Mouse (Mus musculus): ENCODE data around the gene Osgin1. TPM values are rescaled to one million over a fixed set of nuclear protein-coding genes. Genes with fewer than 3 reads are reported as not detected.

Gene Osgin1
- polyA plus RNA-seq, 1 experiment from 2014 or later: 57.9 TPM

DNA sequence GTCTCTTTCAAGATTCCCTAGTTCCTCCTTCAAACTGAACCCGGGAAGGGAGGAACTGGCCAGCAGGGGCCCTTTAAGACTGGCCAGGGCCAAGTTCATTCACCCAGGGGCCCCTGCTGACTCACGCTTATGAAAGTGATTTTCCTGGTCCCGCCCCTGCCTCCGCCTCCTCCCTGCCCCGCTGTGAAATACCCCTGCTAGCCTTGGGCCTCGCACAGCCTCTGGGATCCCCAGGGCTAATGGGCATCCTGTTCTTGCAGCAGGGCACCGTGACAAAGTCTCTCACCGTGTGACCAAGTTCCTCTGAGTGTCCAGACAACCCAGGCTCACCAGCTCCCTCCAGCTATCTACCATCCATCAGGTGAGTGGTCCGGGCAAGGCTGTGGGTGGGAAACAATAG lies 3.0 kb downstream of the Osgin1 start:
- Histone ChIP-seq H3K9me3 (replicated peaks; ENCODE audit: control insufficient read depth, low read length) (no peaks in the 10 kb centered on the region), H3K27me3 (ENCODE audit: control insufficient read depth, insufficient read depth, low read depth, low read length) (no peaks in the 10 kb centered on the region), H3K36me3 (ENCODE audit: control insufficient read depth, insufficient read depth) (no peaks in the 10 kb centered on the region), H3K4me3 (ENCODE audit: low read depth, low read length) (peak overlapping the region; percentile 58), H3K4me2 (ENCODE audit: low read depth, low read length) (peak overlapping the region; percentile 39), H3K9ac (ENCODE audit: low read depth, low read length) (peak overlapping the region; percentile 49), H3K4me1 (ENCODE audit: control insufficient read depth, low read depth, low read length) (peaks cover 11% of the 10 kb centered on the region), H3K27ac (ENCODE audit: low read length) (peak overlapping the region; percentile 66)
- WGBS (ENCODE audit: insufficient replicate concordance): 7% methylated on average over 9 of the region's 9 CpGs
- peak; percentile 65 for ATAC-seq (ENCODE audit: low read depth)

DNA sequence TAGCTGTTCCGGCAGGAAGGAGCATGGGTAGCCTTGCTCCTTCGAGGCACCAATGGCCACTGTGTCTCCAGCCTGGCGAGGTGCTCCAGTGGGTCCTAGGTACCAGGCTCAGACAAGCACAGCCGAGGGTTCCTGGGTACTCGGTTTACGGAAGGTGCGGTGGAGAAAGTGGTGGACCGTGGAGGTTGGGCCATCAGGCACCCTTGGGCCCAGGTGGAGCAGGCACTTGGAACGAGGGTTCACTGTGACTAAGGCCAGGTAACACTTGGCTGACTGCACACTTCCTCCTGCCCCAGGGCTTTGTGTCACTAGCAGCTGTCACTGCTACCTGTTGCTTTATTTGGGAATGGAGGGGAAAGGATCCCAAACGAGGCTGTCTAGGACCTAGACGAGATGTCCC lies 3.6 kb downstream of the Osgin1 start:
- Histone ChIP-seq H3K4me3 (ENCODE audit: low read depth, low read length) (peak overlapping the region; percentile 58), H3K36me3 (ENCODE audit: control insufficient read depth, insufficient read depth) (no peaks in the 10 kb centered on the region), H3K4me2 (ENCODE audit: low read depth, low read length) (peak overlapping the region; percentile 39), H3K27ac (ENCODE audit: low read length) (peak overlapping the region; percentile 66), H3K9me3 (replicated peaks; ENCODE audit: control insufficient read depth, low read length) (no peaks in the 10 kb centered on the region), H3K4me1 (ENCODE audit: control insufficient read depth, low read depth, low read length) (peaks cover 11% of the 10 kb centered on the region), H3K9ac (ENCODE audit: low read depth, low read length) (peak overlapping the region; percentile 49), H3K27me3 (ENCODE audit: control insufficient read depth, insufficient read depth, low read depth, low read length) (no peaks in the 10 kb centered on the region)
- WGBS (ENCODE audit: insufficient replicate concordance): 49% methylated on average over 11 of the region's 11 CpGs
- no peak for ATAC-seq (ENCODE audit: low read depth)

DNA sequence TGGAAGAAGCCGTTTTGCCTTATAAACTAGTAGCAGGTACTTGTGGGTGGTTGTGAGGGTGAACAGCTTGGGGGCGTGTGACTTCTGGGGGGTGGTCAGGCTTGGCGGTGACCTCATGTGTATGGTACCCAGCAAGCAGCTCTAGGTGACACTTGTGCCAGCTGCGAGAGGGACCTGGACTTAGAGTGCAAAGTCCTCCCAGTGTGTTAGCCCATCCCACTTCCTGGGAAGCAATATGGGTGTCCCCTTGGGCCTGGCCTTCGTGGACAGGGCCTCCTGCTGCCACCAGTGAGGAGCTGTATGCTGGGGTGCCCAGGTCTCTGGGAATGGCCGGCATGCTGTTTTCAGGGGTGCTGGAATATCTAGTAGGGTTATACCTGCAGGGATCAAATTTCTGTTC lies 5.0 kb downstream of the Osgin1 start:
- no peaks in the 10 kb centered on the region for H3K27me3 ChIP-seq (ENCODE audit: control insufficient read depth, insufficient read depth, low read depth, low read length)
- H3K4me3 ChIP-seq (ENCODE audit: low read depth, low read length): peak overlapping the region; percentile 58
- no peak for ATAC-seq (ENCODE audit: low read depth)
- H3K36me3 ChIP-seq (ENCODE audit: control insufficient read depth, insufficient read depth): peaks cover 8% of the 10 kb centered on the region
- H3K4me2 ChIP-seq (ENCODE audit: low read depth, low read length): peak overlapping the region; percentile 39
- peak overlapping the region; percentile 14; the same call in 1 of the 2 replicates for H3K9ac ChIP-seq (ENCODE audit: low read depth, low read length)
- peaks cover 11% of the 10 kb centered on the region for H3K4me1 ChIP-seq (ENCODE audit: control insufficient read depth, low read depth, low read length)
- no peaks in the 10 kb centered on the region for H3K9me3 ChIP-seq (replicated peaks; ENCODE audit: control insufficient read depth, low read length)
- H3K27ac ChIP-seq (ENCODE audit: low read length): peak overlapping the region; percentile 33; the same call in 1 of the 2 replicates
- WGBS (ENCODE audit: insufficient replicate concordance): 54% methylated on average over 6 of the region's 6 CpGs

- Histone ChIP-seq H3K4me2 (ENCODE audit: low read depth, low read length) (peak overlapping the region; percentile 39), H3K9ac (ENCODE audit: low read depth, low read length) (no peak overlapping the region; the same call in 1 of the 2 replicates), H3K27ac (ENCODE audit: low read length) (no peak overlapping the region)
Observed at GRCm38 (mm10) chr8:119439424-119439823, 5.5 kb downstream of the Osgin1 start.

GRCm38 (mm10) chr8:119439893-119440249 lies 5.9 kb downstream of the Osgin1 start:
- H3K4me3 ChIP-seq (ENCODE audit: low read depth, low read length): no peak overlapping the region
- H3K36me3 ChIP-seq (ENCODE audit: control insufficient read depth, insufficient read depth): peaks cover 11% of the 10 kb centered on the region
- peaks cover 8% of the 10 kb centered on the region for H3K4me1 ChIP-seq (ENCODE audit: control insufficient read depth, low read depth, low read length)
- no peaks in the 10 kb centered on the region for H3K9me3 ChIP-seq (replicated peaks; ENCODE audit: control insufficient read depth, low read length)
- peak overlapping the region; percentile 39 for H3K4me2 ChIP-seq (ENCODE audit: low read depth, low read length)
- no peaks in the 10 kb centered on the region for H3K27me3 ChIP-seq (ENCODE audit: control insufficient read depth, insufficient read depth, low read depth, low read length)
- H3K27ac ChIP-seq (ENCODE audit: low read length): no peak overlapping the region
- 62% methylated on average over 7 of the region's 7 CpGs for WGBS (ENCODE audit: insufficient replicate concordance)
- no peak for ATAC-seq (ENCODE audit: low read depth)
- H3K9ac ChIP-seq (ENCODE audit: low read depth, low read length): no peak overlapping the region

More at GRCm38 (mm10) chr8:119439424-119439823, 5.5 kb downstream of the Osgin1 start:
- H3K36me3 ChIP-seq (ENCODE audit: control insufficient read depth, insufficient read depth): peaks cover 11% of the 10 kb centered on the region
- H3K27me3 ChIP-seq (ENCODE audit: control insufficient read depth, insufficient read depth, low read depth, low read length): no peaks in the 10 kb centered on the region
- peaks cover 9% of the 10 kb centered on the region for H3K4me1 ChIP-seq (ENCODE audit: control insufficient read depth, low read depth, low read length)
- H3K9me3 ChIP-seq (replicated peaks; ENCODE audit: control insufficient read depth, low read length): no peaks in the 10 kb centered on the region
- 61% methylated on average over 2 of the region's 2 CpGs for WGBS (ENCODE audit: insufficient replicate concordance)
- H3K4me3 ChIP-seq (ENCODE audit: low read depth, low read length): peak overlapping the region; percentile 58
- ATAC-seq (ENCODE audit: low read depth): no peak

DNA sequence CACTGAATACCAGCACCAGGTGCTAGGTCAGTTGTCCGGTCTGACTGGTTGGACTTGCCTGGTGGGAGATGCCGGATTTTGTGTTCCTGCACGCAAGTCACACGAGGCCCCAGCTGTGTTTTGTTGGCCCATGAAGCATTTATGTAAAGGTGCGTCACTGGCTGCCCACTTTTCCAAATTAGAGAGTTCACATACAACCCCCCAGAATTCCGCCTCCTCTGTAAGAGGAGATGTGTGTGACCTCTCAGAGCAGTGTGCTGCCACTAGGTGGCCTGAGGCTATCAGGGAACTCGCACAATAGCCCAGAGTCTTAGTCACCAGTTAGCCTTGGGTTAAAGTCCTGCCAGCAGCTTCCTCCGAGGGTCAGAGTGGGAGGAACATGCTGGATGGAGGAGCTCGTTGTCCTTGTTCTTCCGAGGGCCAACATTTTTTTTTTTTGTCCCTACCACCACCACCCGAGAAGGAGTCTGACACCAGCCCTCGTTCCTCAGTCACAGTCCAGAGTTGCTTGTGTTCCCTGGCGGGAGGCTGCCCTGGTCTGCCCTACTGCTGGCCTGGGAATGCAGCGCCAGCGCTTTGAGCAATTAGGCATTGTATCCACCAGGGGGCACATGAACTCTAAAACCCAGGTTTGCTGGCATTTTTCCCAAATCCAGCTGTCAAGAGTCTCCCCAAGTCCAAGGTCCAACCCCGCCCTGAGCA lies 6.5 kb downstream of the Osgin1 start:
- Histone ChIP-seq H3K9ac (ENCODE audit: low read depth, low read length) (no peak overlapping the region), H3K27me3 (ENCODE audit: control insufficient read depth, insufficient read depth, low read depth, low read length) (0 out of 2 replicates have a peak, but pooled peaks cover under 1% of the 10 kb centered on the region), H3K36me3 (ENCODE audit: control insufficient read depth, insufficient read depth) (peaks cover 11% of the 10 kb centered on the region), H3K27ac (ENCODE audit: low read length) (no peak overlapping the region), H3K4me1 (ENCODE audit: control insufficient read depth, low read depth, low read length) (peaks cover 8% of the 10 kb centered on the region), H3K4me3 (ENCODE audit: low read depth, low read length) (no peak overlapping the region), H3K4me2 (ENCODE audit: low read depth, low read length) (peak overlapping the region; percentile 39), H3K9me3 (replicated peaks; ENCODE audit: control insufficient read depth, low read length) (no peaks in the 10 kb centered on the region)
- peak; percentile 22 for ATAC-seq (ENCODE audit: low read depth)
- 21% methylated on average over 16 of the region's 16 CpGs for WGBS (ENCODE audit: insufficient replicate concordance)

DNA sequence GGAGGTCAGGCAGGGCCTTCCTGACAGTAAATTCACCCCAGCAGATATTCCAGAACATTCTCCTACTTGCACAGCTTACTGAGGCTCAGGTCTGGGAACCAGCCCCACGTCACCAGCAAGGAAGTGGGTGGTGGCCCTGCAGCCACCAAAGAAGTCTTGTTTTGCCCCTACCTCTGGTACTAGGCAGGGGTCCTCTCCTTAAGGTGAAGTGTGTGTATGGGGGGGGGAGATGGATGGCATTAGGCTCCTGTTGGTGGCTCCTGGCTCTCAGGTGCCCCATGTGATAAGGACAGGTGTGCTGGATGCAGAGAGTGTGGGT lies 7.0 kb downstream of the Osgin1 start:
- Histone ChIP-seq H3K27me3 (ENCODE audit: control insufficient read depth, insufficient read depth, low read depth, low read length) (peaks cover 5% of the 10 kb centered on the region), H3K27ac (ENCODE audit: low read length) (no peak overlapping the region), H3K9ac (ENCODE audit: low read depth, low read length) (no peak overlapping the region), H3K9me3 (replicated peaks; ENCODE audit: control insufficient read depth, low read length) (no peaks in the 10 kb centered on the region), H3K36me3 (ENCODE audit: control insufficient read depth, insufficient read depth) (peaks cover 11% of the 10 kb centered on the region), H3K4me3 (ENCODE audit: low read depth, low read length) (no peak overlapping the region), H3K4me1 (ENCODE audit: control insufficient read depth, low read depth, low read length) (peaks cover 8% of the 10 kb centered on the region), H3K4me2 (ENCODE audit: low read depth, low read length) (no peak overlapping the region; the same call in 1 of the 2 replicates)
- no peak for ATAC-seq (ENCODE audit: low read depth)
- WGBS (ENCODE audit: insufficient replicate concordance): 29% methylated on average over 1 of the region's 1 CpGs

DNA sequence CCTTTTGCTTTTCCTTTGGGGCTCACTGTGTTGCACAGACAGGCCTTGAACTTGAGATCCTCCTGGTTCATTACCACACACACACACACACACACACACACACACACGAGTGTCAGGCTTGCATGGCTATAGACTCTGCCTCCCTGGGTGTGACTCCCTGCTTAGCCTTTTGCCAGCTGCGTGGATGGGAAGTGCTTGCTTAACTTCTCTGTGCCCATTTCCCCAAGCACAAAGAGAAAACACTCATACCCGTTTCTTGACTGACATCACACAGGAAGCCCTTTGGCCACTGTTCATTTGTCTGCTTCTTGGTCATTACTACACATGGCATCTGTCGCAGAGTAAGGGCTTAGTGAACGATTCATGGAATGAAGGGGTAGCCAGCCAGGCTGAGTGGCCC lies 8.1 kb downstream of the Osgin1 start:
- H3K36me3 ChIP-seq (ENCODE audit: control insufficient read depth, insufficient read depth): peaks cover 11% of the 10 kb centered on the region
- no peak for ATAC-seq (ENCODE audit: low read depth)
- no peak overlapping the region for H3K27ac ChIP-seq (ENCODE audit: low read length)
- peaks cover 3% of the 10 kb centered on the region for H3K4me1 ChIP-seq (ENCODE audit: control insufficient read depth, low read depth, low read length)
- H3K4me3 ChIP-seq (ENCODE audit: low read depth, low read length): no peak overlapping the region
- H3K9me3 ChIP-seq (replicated peaks; ENCODE audit: control insufficient read depth, low read length): no peaks in the 10 kb centered on the region
- H3K27me3 ChIP-seq (ENCODE audit: control insufficient read depth, insufficient read depth, low read depth, low read length): peaks cover 16% of the 10 kb centered on the region
- no peak overlapping the region for H3K9ac ChIP-seq (ENCODE audit: low read depth, low read length)
- H3K4me2 ChIP-seq (ENCODE audit: low read depth, low read length): no peak overlapping the region
- 46% methylated on average over 5 of the region's 5 CpGs for WGBS (ENCODE audit: insufficient replicate concordance)

DNA sequence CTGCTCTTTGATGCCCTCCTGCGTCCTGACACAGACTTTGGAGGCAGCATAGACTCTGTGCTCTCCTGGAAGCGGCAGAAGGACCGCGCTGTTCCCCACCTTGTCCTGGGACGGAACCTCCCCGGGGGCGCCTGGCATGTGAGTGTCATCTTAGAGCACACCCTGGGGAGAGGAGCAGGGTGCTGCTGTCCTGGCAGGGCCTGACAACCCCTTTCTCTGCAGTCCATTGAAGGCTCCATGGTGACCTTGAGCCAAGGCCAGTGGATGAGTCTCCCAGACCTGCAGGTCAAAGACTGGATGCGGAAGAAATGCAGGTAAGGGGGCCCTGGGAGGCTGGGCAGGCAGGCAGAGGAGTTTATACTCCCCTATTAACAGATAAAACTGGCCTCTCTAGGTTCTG lies 9.0 kb downstream of the Osgin1 start:
- WGBS (ENCODE audit: insufficient replicate concordance): 81% methylated on average over 8 of the region's 8 CpGs
- no peak for ATAC-seq (ENCODE audit: low read depth)
- peaks cover 11% of the 10 kb centered on the region for H3K36me3 ChIP-seq (ENCODE audit: control insufficient read depth, insufficient read depth)
- H3K27me3 ChIP-seq (ENCODE audit: control insufficient read depth, insufficient read depth, low read depth, low read length): peaks cover 25% of the 10 kb centered on the region
- no peak overlapping the region for H3K4me2 ChIP-seq (ENCODE audit: low read depth, low read length)
- H3K9me3 ChIP-seq (replicated peaks; ENCODE audit: control insufficient read depth, low read length): no peaks in the 10 kb centered on the region
- H3K4me3 ChIP-seq (ENCODE audit: low read depth, low read length): no peak overlapping the region
- no peak overlapping the region for H3K27ac ChIP-seq (ENCODE audit: low read length)
- H3K9ac ChIP-seq (ENCODE audit: low read depth, low read length): no peak overlapping the region
- peaks cover 3% of the 10 kb centered on the region for H3K4me1 ChIP-seq (ENCODE audit: control insufficient read depth, low read depth, low read length)
